Mouse (Mus musculus) liver, adult 2 months (tissue): ENCODE data around the gene Msl1.

Experiments used
- CTCF ChIP-seq: fragments of 200-500 bp; IDR thresholded peaks from 2 replicates; pipeline ENCODE4 v1.5.1; 2011; ENCODE audit warnings: low read depth, low read length, control low read depth
- POLR2A ChIP-seq: fragments of 200-500 bp; IDR thresholded peaks from 2 replicates; pipeline ENCODE4 v1.6.1; 2011; ENCODE audit warnings: low read length, control low read depth; ENCODE audit not compliant: insufficient read depth; ENCODE audit errors: extremely low read depth

GRCm38 (mm10) chr11:98797306-98797705, 2.0 kb downstream of the Msl1 start:
- no peak for TF ChIP-seq POLR2A
- no peak for TF ChIP-seq CTCF
